Mouse (Mus musculus) urinary bladder, adult 18-20 months (tissue): ENCODE results near the gene Clcn1.

Source experiments
- DNase-seq, 2 experiments: peaks; one replicate each; pipeline ENCODE4 v3.0.0; 2022; ENCODE audit warnings: low spot score in 2 of 2, mixed read lengths in 2 of 2

The Clcn1 gene

DNA sequence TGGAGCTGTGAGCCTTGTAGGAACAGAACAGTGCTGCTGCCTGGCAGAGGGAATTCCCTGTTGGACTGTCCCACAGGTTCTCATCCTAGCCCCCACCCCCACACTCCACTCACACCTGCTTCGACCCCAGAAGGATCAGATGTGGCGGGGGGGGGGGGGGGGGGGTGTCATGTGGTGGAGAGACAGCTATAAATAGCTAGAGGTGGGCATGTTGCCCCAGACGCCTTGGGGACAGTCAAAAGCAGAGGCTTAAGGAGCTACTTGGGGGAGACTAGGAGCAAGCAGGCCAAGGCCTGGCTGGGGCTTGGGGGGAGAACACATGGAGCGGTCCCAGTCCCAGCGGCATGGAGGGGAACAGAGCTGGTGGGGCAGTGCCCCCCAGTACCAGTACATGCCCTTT, at the start of gene Clcn1:
Clcn1 (plus strand) TSS at position 238 of the 400 bp plus-strand sequence.
- no peak for DNase-seq

DNA sequence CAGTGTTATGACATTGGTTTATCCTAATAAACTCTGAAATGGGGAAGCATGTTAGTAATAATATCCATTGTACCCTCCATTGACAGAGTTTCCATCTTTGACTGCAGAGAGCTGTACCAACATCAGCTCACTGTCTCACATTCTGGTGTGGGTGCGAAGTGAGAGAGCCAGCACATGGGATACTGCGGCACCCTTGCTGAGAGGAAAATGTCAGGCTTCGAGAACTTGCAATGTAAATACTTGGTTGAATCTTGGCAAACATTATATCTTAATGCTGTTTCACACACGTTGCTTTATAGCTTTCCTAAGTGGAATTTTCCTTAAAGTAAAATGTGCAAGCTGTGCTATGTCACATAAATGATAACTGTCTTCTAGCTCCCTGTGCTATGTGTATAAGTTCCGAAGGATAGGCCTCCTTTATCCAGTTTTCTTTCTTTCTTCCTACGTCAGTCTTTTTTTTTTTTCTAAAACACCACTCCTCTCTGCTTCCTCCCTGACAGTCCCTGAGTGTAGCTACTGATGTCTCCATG, 49.1 kb upstream of the Clcn1 start:
- no peak for DNase-seq

DNA sequence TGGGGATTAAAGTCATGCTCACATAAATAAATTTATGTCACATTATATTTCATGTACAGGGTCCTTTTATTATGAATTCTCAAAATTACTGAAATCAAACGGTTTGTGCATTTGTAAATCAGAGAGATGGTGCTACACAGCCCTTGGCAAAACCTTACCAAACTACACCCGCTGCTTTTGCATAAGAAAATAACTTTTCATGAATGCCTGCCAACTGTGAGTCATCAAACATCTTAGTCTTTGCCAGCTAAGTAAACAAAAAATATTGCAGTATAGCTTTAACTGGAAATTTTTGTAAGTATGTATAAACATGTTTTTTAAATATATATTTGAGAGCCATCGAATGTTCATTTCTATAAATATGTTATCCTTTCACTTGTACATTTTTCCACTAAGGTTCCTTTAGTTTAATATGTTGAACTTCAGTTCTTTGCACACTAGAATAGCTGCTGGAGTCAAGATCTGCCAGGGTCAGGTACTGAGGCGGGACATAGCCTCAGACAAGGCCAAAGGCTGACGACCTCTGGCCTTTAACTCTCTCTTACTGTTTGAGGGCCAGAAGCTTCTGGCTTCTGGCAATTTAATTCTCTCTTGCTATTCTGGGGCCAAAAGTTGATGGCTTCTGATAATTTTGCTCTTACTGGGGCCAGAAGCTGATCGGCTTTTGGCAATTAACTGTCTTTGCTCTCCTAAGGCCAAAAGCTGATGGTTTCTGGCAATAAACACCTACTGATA, 45.0 kb upstream of the Clcn1 start:
- DNase-seq = no peak

DNA sequence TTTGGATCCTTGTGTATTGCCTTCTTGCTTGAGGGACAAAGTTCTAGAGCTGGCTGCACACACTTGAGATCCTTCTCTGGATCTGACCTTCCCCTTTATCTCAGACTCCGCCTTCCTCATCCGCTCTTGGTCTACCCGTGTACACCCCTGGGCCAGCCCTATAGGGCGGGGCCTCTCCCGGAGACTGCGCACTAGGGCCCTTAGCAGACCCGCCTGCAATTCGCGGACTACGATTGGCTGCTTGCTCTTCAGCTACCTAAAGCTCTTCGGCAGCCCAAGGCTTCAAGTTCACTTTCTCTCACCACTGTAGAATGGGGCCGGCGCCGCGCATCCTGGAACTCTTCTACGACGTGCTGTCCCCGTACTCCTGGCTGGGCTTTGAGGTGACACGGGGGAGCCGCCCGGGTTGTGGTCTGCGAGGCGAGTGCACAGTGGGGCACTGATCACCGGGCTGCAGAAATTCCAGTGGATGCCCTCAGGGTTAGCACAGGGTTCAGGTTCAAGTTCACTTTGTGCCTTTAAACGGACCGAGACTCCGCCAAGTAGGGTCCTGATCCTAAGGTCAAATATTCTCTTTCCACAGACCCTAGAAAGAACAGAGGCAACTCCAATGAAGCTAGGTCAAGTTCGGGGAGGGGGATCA, 40.7 kb upstream of the Clcn1 start, which contains the start of gene Gstk1:
Gstk1 (plus strand) TSS at position 225 of the 643 bp plus-strand sequence.
- DNase-seq = peak; percentile 57 to 77

DNA sequence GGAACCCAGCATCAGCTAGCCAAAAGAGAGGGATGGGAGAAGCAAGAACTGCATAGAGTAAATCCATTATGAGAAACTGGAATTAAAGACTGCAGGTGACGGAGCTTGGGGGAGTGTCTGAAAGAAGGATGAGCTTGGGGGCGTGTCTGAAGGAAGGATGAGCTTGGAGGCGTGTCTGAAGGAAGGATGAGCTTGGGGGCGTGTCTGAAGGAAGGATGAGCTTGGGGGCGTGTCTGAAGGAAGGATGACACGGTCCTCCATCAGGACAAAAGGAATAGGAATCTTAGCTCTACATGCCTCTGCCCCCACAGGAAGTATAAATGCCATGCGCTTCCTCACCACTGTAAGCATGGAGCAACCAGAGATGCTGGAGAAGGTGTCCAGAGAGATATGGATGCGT, 39.3 kb upstream of the Clcn1 start:
- DNase-seq = no peak

DNA sequence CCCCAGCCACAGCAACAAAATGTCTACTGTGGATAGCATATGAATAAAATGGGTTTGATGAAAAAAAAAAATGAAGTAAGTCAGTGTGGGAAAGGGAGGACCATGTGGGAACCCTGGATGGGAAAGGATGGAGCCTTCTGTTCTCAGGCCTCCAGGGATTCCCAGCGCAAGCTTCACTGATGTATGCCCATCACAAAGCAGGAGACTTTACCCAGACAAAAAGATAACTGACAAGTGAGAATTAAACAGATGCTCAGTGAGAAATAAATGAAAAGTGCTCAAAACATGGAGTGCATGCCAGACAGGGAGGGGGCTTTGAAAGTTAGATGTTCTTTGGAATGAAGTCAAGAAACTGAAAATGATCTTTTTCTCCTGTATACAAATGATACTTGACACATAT, 38.5 kb upstream of the Clcn1 start:
- DNase-seq = no peak

DNA sequence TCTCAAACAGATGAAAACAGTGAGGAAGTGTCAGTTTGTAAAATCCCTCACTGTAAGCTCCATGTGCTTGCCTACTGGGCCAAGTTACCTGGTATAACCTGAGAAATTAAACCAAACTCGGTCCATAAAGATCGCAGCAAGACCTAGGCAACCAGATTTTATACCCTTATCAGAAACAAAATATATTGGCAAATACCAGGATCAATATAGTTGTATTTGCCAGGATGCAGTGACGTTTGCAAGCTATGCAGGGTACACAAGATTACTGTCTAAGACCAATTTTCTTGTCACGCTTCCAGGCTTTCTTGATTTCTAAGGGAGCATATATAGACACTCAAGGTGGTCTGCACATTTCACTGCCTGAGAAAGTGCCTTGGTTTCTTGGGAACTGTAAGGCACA, 34.7 kb upstream of the Clcn1 start:
- no peak for DNase-seq

DNA sequence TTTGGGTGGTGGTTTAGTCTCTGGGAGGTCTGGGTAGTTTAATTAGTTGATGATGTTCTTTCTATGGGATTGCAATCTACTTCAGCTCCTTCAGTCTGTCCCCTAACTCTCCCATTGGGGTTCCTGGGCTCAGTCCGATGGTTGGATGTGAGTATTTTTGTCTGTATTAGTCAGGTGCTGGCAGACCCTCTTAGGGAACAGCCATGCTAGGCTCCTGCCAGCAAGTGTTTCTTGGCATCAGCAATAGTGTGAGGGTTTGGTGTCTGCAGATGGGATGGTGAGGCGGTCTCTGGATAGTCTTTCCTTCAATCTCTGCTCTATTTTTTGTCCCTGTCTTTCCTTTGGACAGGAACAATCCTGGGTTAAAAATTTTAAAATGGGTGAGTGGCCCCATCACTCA, 33.4 kb upstream of the Clcn1 start:
- no peak for DNase-seq

DNA sequence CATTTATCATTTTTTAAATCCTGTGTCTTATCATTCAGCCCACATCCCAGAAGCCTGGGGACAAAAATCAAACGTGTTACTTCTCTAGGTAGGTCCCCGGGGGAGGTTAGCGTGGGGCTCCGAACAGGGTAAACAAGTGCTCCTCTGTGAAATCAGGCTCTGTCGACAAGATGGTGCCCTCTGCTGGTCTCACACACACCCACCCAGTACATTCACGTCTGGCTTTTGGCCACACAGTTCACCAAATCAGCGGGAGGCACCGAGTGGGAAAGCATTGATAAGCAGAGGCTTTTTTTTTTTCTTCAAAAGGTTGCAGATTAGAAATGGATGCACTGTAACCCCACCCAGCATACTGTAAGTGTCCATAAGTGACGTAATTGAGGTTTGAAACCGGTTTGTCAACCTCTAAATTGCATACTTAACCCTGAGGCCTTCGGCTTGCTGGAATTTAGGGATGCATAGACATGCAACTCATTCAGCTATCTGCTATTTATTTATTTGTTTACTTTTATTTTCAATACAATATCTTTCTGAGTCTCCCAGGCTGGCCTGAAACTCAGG, 29.1 kb upstream of the Clcn1 start:
- DNase-seq = peak in 1 of 2 experiments; percentile 33

DNA sequence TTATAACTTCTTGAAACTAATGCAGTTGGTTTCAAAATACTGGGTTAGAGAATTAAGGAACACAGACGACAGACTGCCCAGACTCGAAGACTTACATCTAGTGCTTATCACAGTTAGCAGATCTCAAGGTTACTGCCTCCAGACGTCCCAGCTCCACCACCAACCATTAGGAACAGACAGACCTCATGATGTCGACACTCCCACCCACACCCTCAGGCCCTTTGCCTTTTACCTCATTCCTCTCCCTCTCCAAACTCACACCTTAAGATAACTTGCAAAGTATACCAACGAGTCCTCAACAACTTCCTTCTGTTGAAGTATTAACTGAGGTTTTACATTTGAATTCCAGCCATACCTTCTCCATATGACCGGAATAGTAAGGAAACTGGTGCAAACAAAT, 26.1 kb upstream of the Clcn1 start:
- DNase-seq = no peak

DNA sequence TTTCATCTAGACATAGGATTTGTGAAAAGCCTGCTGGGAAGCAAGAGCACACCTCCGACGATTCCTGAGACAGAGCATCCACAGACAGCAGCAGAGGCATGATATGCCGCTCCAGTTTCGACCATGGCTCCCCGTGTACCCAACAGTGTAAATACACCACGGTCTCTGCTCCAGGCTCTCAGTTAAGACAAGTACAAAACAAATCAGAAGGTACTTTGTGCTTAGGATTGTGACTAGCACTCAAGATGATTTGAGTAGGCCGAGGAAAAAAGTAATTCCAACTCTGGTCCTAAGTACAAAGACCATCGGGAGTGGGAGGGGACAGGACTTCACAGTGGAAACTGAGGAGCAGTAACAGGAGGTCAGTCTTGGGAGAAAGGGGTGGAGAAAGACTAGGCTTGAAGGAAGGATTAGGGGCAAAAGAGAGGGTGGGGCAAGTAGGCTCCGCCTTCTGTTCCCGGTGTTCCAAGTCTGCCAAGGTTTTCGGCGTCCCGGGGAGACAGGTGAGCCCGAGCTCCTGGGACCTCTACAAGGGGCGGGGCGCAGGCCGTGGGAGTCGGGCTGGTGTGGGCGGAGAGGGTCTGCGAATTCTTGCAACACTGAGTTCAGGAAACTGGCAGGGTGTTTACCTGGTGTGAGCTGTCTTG, 24.8 kb upstream of the Clcn1 start, which contains the start of gene Tmem139:
Tmem139 (plus strand) TSS at position 447 of the 647 bp plus-strand sequence.
- peak in 1 of 2 experiments; percentile 28 for DNase-seq

DNA sequence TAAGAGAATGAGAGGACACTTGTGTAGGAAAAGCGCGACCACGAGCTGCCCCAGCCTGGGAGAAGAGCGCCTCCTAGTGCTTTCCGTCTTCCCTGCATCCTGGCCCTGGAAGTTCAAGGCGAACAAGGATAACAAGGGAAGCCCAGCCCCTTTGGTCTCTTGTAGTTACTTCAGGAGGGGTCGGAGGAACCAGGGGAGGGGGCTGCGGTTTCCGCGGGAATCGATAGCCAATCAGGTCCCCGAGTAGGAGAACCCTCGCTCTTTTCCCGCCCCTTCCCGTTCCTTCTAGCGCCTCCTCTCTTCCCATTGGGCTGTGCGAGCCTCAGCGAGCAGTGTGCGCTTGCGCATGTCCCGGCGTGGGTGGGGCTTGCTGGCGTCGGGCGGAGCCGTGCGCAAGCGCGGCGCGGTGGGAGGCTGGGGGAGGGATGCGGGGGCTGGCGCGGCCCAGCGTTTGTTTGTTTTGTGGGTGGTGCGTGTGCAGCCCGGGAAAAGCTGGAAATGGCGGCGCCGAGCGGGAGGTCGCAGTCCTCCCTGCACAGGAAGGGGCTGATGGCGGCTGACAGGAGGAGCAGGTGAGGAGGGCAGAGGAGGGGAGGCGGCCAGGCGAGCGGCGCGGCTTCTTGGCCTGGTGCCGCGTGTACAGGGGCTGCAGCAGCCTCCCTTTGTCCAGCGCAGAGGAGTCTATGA, 21.7 kb upstream of the Clcn1 start, which contains the start of gene Casp2:
Casp2 (plus strand) TSS at position 360 of the 687 bp plus-strand sequence.
- peak; percentile 94 to 98 for DNase-seq

DNA sequence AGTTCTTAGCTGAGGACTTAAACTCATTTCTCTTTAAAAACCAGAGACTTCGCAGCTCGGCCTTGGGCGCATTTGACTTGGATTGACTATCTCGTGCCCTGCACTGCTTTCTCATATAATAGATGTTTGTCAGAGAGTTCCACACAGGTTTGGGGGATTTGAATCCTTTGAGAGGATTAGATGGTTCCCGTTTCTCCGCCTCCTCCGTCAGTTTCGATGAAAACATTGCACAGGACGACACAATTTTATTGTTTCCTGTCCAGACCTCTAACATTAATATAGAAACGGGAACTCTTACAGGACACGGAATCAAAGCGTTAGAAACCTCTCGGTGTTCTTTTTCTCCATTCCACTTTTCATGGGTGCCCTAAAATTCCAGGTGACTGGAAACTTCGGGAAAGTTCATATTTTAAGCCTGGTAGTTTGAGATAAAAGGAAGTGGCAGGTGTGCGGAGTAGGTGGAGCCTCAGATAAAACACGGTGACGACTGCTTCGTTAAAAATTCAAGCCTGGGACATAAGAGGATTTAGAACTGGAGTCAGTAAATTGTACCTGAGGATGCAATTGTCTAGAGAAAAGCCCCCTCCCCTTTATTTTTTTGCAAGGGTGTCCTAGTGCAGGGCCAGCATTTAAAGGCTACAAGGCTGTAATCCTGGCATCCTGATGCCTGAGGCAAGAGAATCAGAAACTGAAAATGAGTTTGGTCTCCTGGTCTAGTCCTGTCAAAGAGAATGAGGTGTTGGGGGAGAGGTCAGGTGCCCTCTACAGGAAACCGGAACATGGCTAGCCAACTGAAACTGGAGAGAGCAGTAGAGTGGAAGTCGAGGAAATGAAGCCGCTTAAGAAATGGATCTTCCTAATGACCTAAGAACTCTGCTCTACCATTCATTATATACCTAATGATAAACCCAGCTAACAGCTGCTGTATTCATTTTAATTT, 20.8 kb upstream of the Clcn1 start:
- no peak for DNase-seq

DNA sequence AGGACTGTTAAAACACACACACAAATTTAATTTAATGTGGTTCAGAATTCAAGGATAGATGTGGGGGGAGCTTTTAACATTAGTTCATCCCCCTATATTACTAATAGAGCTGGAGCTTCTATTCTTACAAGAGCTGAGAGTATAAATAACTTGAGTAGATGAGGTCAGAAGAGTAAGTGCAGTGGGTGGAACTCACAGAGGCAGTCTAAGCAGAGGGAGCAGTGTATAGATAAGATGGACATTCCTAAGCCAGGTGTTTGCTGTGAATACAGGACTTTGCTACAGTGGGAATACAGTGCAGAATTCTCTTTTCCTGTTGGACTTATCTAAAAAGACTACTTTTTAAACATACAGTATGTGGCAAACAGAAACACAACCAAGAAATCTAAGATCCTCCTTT, 15.7 kb upstream of the Clcn1 start:
- DNase-seq = no peak

DNA sequence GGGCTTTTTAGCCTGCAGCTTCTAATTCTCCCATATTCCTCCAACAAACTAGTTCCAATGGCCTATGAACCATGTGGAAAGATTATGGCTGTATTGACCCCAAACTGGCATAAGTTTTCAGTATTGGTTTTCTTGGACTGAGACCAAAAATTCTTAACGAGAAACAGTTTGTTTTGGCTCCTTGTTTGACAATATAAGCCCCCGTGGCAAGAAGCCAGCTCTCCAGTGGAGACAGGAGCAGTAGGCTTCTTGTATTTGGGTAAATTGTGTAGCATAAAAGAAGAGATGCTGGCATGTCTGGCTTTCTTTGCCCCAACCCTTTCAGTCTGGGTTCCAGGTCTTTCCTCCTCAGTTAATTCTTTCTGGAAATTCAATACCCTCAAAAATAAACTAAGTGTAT, 10.3 kb upstream of the Clcn1 start:
- no peak for DNase-seq

DNA sequence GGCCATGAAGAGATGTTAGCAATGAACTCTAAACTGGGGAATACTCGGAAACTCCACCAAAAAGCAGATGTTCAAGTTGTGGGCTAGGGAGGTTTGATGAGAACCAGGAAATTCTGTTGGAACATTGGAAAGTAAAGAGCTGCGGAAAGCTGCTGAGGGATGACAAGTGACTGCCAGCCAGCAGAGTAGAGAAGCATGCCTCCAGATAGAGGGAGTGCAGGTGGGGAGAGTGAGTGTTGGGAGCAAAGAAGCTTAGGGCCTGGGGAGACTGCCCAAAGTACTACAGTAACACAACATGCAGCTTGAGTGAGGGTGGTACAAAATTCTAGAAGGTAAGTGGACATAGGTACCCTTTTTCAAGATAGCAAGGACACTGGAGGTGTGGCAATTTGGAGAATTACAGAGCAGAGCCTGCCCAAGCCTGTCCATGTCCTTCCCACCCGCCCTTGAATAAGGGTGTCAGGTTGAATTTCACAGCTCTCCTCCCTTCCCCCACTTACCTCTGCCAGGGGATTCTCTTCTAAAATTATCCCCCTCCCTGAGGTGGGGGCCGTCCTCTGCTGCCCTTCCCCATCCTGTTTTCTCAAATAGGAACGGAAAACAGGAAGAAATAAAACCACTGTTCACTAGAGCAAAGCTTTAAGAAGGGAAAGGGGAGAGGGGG, 3.5 kb upstream of the Clcn1 start:
- no peak for DNase-seq

DNA sequence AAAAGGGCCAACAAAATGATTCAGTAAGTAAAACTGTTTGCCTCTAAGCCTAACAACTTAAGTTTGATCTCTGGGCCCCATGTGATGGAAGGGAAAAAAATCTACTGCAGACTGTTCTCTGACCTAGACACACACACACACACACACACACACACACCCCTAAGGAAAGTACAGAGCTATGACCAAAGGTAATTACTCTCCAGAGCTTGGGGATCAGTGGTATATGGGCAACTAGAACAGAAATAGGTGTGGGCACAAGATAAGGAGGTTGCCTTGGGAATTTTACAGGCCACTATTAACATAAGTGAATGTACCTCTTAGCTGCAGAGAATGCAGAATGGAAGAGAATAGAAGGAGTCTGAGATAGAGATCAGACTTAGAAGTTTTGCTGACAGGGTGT, 1.1 kb downstream of the Clcn1 start:
- DNase-seq = no peak

DNA sequence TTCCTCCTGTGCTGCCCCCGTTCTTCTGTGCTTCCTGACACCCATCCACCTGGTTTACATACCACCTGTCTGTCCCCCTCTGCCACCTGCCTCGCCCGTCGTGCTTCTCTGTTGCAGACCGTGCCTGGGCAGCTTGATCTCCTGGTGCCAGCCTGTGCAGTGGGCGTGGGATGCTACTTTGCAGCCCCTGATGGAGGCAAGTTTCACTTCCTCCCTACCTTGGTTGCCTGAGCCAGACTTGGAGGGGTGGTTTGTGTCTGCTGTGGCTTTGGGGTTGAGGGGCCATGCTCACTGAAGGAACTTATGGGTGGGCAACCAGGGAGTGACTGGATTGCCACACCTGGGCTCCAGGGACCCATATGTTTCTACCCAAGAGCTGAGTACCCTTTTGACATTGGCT, 6.8 kb downstream of the Clcn1 start:
- no peak for DNase-seq

DNA sequence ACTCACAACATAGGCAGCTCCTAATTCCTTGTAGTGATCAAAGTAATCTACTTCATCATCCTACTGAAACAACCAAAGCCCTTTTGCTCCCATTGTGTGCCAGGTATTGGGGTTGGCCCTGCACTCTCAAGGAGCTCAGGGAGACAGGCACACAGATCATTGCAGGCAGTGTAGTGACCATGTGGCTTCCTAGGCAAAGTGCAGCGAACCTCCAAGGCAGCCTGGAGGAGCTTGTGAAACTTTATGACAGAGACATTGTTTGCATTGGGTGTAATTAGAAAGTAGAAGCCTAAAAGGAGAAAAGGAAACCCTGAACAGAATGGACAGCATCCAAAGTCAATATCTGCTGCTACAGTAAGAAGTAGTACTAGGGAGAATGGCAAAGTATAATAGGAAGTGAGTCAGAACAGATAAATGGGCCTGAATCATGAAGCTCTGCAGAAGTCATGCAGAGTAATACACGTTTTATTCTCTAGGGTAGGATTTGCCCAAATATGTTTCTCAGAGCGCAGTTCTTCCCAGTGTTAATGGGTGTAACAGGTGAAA, 9.1 kb downstream of the Clcn1 start:
- DNase-seq = no peak

DNA sequence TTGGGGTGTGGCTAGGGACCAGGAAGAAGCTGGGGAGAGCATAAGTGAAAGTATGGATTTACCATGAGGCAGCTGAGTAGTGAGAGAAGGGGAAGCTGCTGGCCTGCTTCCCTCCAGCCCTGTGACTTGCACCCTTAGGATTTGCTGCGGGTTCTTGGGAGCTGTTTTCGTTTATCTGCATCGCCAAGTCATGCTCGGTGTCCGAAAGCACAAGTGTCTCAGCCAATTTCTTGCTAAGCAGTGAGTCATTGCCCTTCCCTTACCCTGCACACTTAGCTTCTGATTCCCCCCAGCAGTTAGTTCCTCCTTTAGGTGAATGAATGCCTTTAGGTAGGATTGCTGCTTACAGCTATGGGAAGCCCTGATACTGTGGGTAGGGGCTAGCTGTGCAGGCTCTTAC, 12.9 kb downstream of the Clcn1 start:
- no peak for DNase-seq
